In genomic region chr2:48520535-48520971, GRCm38 (mm10) we compare ENCODE assay signal across 13 mouse cellular contexts.
DNase-seq lines count a peak whose midpoint lies in the region; ATAC-seq and TF ChIP-seq lines count a peak whose summit lies in the region.
"Had no signal": no experiment of that assay in that cellular context is flagged by ENCODE, and none has a peak within 500 bp of the region (broad histone marks: within the 10 kb centered on the region; RNA-seq: fewer than 3 reads in every experiment).

No protein-coding gene starts in this region.

- no peak overlapping the region for H3K27ac ChIP-seq in embryonic facial prominence, embryonic 14.5 days (replicated peaks; ENCODE audit: low read depth, low read length)
- H3K27ac ChIP-seq in liver, postnatal 0 days (ENCODE audit: low read depth), result no peak overlapping the region
- H3K27ac ChIP-seq: embryonic facial prominence, embryonic 12.5 days; lung, embryonic 15.5 days; midbrain, embryonic 15.5 days had no signal

- DNase-seq in heart, adult 9 months (ENCODE audit: low spot score in 2 of 2), result peak; percentile 11 to 39
- DNase-seq in heart, adult 8-10 months (ENCODE audit: low spot score), result no peak
- peak; percentile 79 for DNase-seq in embryonic facial prominence, embryonic 14.5 days (ENCODE audit: low spot score)
- DNase-seq in gastrocnemius, postnatal 36 days, result peak; percentile 21 to 67
- DNase-seq in lung, postnatal 4 days, result peak; percentile 43 to 59
- DNase-seq in liver, postnatal 0 days, result no peak
- DNase-seq in cerebellum, adult 18-20 months, result no peak
- no peak for DNase-seq in thymus, postnatal 36 days
- DNase-seq: cerebellum, adult 11-12 months; thymus, adult 18-20 months had no signal

- no peak for TF ChIP-seq EP300 in liver, postnatal 0 days (IDR thresholded peaks at IDR 0.05; ENCODE audit: low read depth)

- 0 out of 2 replicates have a peak, but pooled peaks cover 3% of the 10 kb centered on the region for H3K4me1 ChIP-seq in embryonic facial prominence, embryonic 14.5 days (ENCODE audit: control insufficient read depth, insufficient read depth, low read length)
- H3K4me1 ChIP-seq in liver, postnatal 0 days (ENCODE audit: insufficient read depth), result no peaks in the 10 kb centered on the region
- H3K4me1 ChIP-seq: lung, embryonic 15.5 days; midbrain, embryonic 15.5 days had no signal

- no peak for ATAC-seq in embryonic facial prominence, embryonic 14.5 days (ENCODE audit: low read depth)
- no peak for ATAC-seq in liver, postnatal 0 days
- ATAC-seq: midbrain, embryonic 15.5 days had no signal

- no peaks in the 10 kb centered on the region for H3K36me3 ChIP-seq in embryonic facial prominence, embryonic 14.5 days (ENCODE audit: control insufficient read depth, insufficient read depth, low read length)
- no peaks in the 10 kb centered on the region for H3K36me3 ChIP-seq in liver, postnatal 0 days (replicated peaks; ENCODE audit: insufficient read depth, low read length)
- H3K36me3 ChIP-seq: embryonic facial prominence, embryonic 12.5 days; lung, embryonic 15.5 days; midbrain, embryonic 15.5 days had no signal

- no peaks in the 10 kb centered on the region for H3K9me3 ChIP-seq in embryonic facial prominence, embryonic 14.5 days (ENCODE audit: control insufficient read depth, low read length)
- H3K9me3 ChIP-seq in liver, postnatal 0 days (ENCODE audit: low read length), result no peaks in the 10 kb centered on the region
- H3K9me3 ChIP-seq: embryonic facial prominence, embryonic 12.5 days; lung, embryonic 15.5 days; midbrain, embryonic 15.5 days had no signal

- TF ChIP-seq CTCF in liver, postnatal 0 days (IDR thresholded peaks at IDR 0.05; ENCODE audit: low read depth), result no peak

- no peak overlapping the region for H3K4me3 ChIP-seq in embryonic facial prominence, embryonic 14.5 days (ENCODE audit: low read depth, low read length)
- H3K4me3 ChIP-seq in liver, postnatal 0 days (ENCODE audit: low read depth, low read length), result no peak overlapping the region
- H3K4me3 ChIP-seq: embryonic facial prominence, embryonic 12.5 days; lung, embryonic 15.5 days; midbrain, embryonic 15.5 days had no signal

- H3K27me3 ChIP-seq in embryonic facial prominence, embryonic 14.5 days (replicated peaks; ENCODE audit: control insufficient read depth, insufficient read depth, low read length), result no peaks in the 10 kb centered on the region
- H3K27me3 ChIP-seq in liver, postnatal 0 days (ENCODE audit: insufficient read depth, low read length), result no peaks in the 10 kb centered on the region
- H3K27me3 ChIP-seq: embryonic facial prominence, embryonic 12.5 days; lung, embryonic 15.5 days; midbrain, embryonic 15.5 days had no signal

- WGBS in embryonic facial prominence, embryonic 14.5 days, result 25% methylated on average over 2 of the region's 2 CpGs
- WGBS in liver, postnatal 0 days (ENCODE audit: insufficient replicate concordance), result 74% methylated on average over 2 of the region's 2 CpGs

- H3K4me2 ChIP-seq in embryonic facial prominence, embryonic 14.5 days (ENCODE audit: low read depth, low read length), result no peak overlapping the region
- no peak overlapping the region for H3K4me2 ChIP-seq in liver, postnatal 0 days (ENCODE audit: low read depth, low read length)
- H3K4me2 ChIP-seq: embryonic facial prominence, embryonic 12.5 days; lung, embryonic 15.5 days; midbrain, embryonic 15.5 days had no signal

- intact Hi-C loops in gastrocnemius, postnatal 36 days (cut with DNase I), result no loop called here

- H3K9ac ChIP-seq in embryonic facial prominence, embryonic 14.5 days (ENCODE audit: low read depth, low read length), result no peak overlapping the region
- no peak overlapping the region for H3K9ac ChIP-seq in liver, postnatal 0 days (replicated peaks)
- H3K9ac ChIP-seq: embryonic facial prominence, embryonic 12.5 days; lung, embryonic 15.5 days; midbrain, embryonic 15.5 days had no signal

Comparison
In these comparisons a context has a peak if more than half of its experiments do, and no peak if none do; other contexts are left out.
1. DNase-seq: peak in heart, adult 9 months (2 of 2), embryonic facial prominence, embryonic 14.5 days (single experiment), gastrocnemius, postnatal 36 days (2 of 2) and lung, postnatal 4 days (2 of 2); none in heart, adult 8-10 months (single experiment), liver, postnatal 0 days (single experiment), cerebellum, adult 18-20 months (0 of 2) and thymus, postnatal 36 days (0 of 2).